Mouse (Mus musculus) forebrain, embryonic 11.5 days (tissue): Measurements from ENCODE around the gene Has3. TPM values are rescaled to one million over a fixed set of nuclear protein-coding genes. Genes with fewer than 3 reads are reported as not detected.
A peak's percentile ranks its signal among the peaks of the same experiment; 100 is the strongest.

Source experiments
- ATAC-seq: fragments of 200-750 bp; cut with Nextera tagmentation; replicated peaks from 2 replicates; pipeline ENCODE4 v1.8.0; 2017; ENCODE audit warnings: moderate TSS enrichment; ENCODE audit not compliant: low FRiP score
- DNase-seq: peaks from one replicate; pipeline ENCODE4 v3.0.0-alpha.2; 2017; ENCODE audit warnings: low spot score
- H3K27ac ChIP-seq: fragments of 300-500 bp; sonication (generic); 2 replicates; pipeline ENCODE4 v1.5.1; 2014; ENCODE audit warnings: low read depth, low read length
- H3K27me3 ChIP-seq: fragments of 300-500 bp; sonication (generic); 2 replicates; pipeline ENCODE4 v1.6.1; 2014; ENCODE audit warnings: mild to moderate bottlenecking, low read length, mixed read lengths; ENCODE audit not compliant: control insufficient read depth, insufficient read depth
- H3K36me3 ChIP-seq: fragments of 300-500 bp; sonication (generic); 2 replicates; pipeline ENCODE4 v1.6.1; 2014; ENCODE audit warnings: mild to moderate bottlenecking, low read length, moderate library complexity, mixed read lengths; ENCODE audit not compliant: control insufficient read depth, insufficient read depth
- H3K4me1 ChIP-seq: fragments of 300-500 bp; sonication (generic); replicated peaks from 2 replicates; pipeline ENCODE4 v1.6.1; 2014; ENCODE audit warnings: low read length, mixed read lengths; ENCODE audit not compliant: control insufficient read depth, insufficient read depth
- H3K4me2 ChIP-seq: fragments of 300-500 bp; sonication (generic); 2 replicates; pipeline ENCODE4 v1.6.1; 2014; ENCODE audit warnings: low read depth, mild to moderate bottlenecking, low read length, moderate library complexity, mixed read lengths; ENCODE audit not compliant: severe bottlenecking
- H3K4me3 ChIP-seq: fragments of 300-500 bp; sonication (generic); 2 replicates; pipeline ENCODE4 v1.5.1; 2014; ENCODE audit warnings: low read depth, low read length
- H3K9ac ChIP-seq: fragments of 300-500 bp; sonication (generic); 2 replicates; pipeline ENCODE4 v1.6.1; 2014; ENCODE audit warnings: low read length
- H3K9me3 ChIP-seq: fragments of 300-500 bp; sonication (generic); 2 replicates; pipeline ENCODE4 v1.6.1; 2016; ENCODE audit warnings: low read length, mixed read lengths; ENCODE audit not compliant: control insufficient read depth
- WGBS: fragments of 180-500 bp; shearing (Covaris S2); extraction: QIAGEN DNeasy Blood & Tissue Kit; methylation state at CpG from one replicate; pipeline ENCODE4 v1.1.7; 2014; 5-methylcytosine and 5-hydroxymethylcytosine counted together
- polyA plus RNA-seq: library from polyadenylated mRNA; unstranded; fragments of >200 nt; fragmentation: Nextera tagmentation; extraction: Ambion mirVana; gene quantifications from 2 replicates; pipeline ENCODE4 v1.2.1, GENCODE M21; 2014

The Has3 gene
- polyA plus RNA-seq, 1 experiment from 2014 or later, result 0.29 TPM

GRCm38 (mm10) chr8:106850034-106850433, 20.0 kb upstream of the Has3 start:
- ATAC-seq (no peak), DNase-seq (no peak)
- WGBS, result 91% methylated on average over 10 of the region's 10 CpGs
- no peak overlapping the region for H3K9ac ChIP-seq
- no peak overlapping the region for H3K27ac ChIP-seq
- H3K4me1 ChIP-seq, result no peaks in the 10 kb centered on the region
- no peak overlapping the region for H3K4me2 ChIP-seq
- no peaks in the 10 kb centered on the region for H3K9me3 ChIP-seq
- no peak overlapping the region for H3K4me3 ChIP-seq
- H3K36me3 ChIP-seq, result no peaks in the 10 kb centered on the region
- H3K27me3 ChIP-seq, result no peaks in the 10 kb centered on the region

- 45% methylated on average over 8 of the region's 8 CpGs for WGBS
- no peak for DNase-seq
- ATAC-seq, result no peak
- Histone ChIP-seq H3K4me1 (no peaks in the 10 kb centered on the region), H3K4me2 (no peak overlapping the region), H3K4me3 (no peak overlapping the region), H3K9me3 (no peaks in the 10 kb centered on the region), H3K36me3 (no peaks in the 10 kb centered on the region), H3K27ac (no peak overlapping the region), H3K27me3 (no peaks in the 10 kb centered on the region), H3K9ac (no peak overlapping the region)
Measured at GRCm38 (mm10) chr8:106854534-106855241, 15.4 kb upstream of the Has3 start.

DNA sequence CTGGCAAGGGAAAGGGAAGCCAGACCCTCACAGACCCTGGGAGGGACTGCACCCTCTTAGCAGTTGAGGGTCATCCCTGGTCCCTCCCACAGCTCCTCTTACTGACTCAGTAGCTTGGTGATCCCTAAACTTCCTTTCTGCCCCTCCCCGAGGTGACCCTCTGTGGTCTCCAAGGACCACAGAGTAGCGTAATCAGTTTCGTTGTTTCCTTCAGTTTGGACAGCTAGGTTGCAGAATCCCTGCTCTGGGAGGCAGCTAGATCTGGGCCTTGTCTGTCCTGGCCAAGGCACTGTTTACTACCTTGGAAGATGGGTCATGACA, 14.8 kb upstream of the Has3 start:
- 91% methylated on average over 3 of the region's 3 CpGs for WGBS
- DNase-seq (no peak), ATAC-seq (no peak)
- H3K4me2 ChIP-seq, result no peak overlapping the region
- H3K9ac ChIP-seq, result no peak overlapping the region
- H3K27ac ChIP-seq, result no peak overlapping the region
- no peaks in the 10 kb centered on the region for H3K4me1 ChIP-seq
- no peaks in the 10 kb centered on the region for H3K36me3 ChIP-seq
- H3K4me3 ChIP-seq, result no peak overlapping the region
- H3K27me3 ChIP-seq, result no peaks in the 10 kb centered on the region
- H3K9me3 ChIP-seq, result no peaks in the 10 kb centered on the region

DNA sequence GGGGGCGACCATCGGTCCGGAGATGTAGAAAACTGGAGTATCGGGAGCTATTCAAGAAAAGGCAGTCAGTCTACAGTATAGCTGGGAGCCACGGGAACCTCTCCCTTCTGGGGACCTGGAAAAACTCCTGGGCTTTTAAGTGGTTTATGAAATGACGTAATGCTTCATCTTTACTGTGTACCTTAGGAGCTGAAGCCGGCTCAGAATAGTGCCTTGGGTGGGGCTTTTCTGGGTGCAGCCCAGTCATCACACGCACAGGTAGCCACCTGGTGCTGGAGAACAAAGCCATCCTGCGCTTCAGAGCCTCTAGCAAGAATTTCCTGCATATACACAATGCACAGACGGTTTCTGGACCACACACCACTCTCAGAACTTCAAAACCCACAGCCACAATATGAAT, 7.2 kb upstream of the Has3 start:
- no peaks in the 10 kb centered on the region for H3K9me3 ChIP-seq
- H3K4me3 ChIP-seq, result no peak overlapping the region
- no peak for ATAC-seq
- DNase-seq, result no peak
- H3K36me3 ChIP-seq, result no peaks in the 10 kb centered on the region
- H3K4me2 ChIP-seq, result no peak overlapping the region
- H3K4me1 ChIP-seq, result no peaks in the 10 kb centered on the region
- H3K9ac ChIP-seq, result no peak overlapping the region
- no peak overlapping the region for H3K27ac ChIP-seq
- no peaks in the 10 kb centered on the region for H3K27me3 ChIP-seq
- WGBS, result 84% methylated on average over 10 of the region's 10 CpGs

DNA sequence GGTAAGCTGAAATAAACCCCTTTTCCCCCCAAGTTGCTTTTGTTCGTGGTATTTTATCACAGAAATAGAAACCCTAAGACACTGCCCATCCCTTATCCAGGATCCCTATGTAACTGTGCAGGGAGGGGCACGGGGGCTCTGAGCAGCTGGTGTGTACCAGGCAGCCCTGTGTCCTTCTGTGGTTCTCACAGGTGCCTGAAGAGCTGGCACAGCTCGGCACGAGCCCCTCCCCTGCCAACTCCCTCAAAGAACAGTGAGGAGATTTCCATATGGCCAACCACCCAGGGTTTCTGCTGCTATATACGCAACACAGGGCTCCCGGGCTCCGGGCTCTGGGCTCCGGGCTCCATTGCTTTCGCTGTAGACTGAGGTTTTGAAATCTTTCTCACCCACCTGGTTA, 4.7 kb upstream of the Has3 start:
- ATAC-seq (no peak), DNase-seq (no peak)

GRCm38 (mm10) chr8:106870537-106871327, 690 bp downstream of the Has3 start:
- Histone ChIP-seq H3K4me1 (peaks cover 22% of the 10 kb centered on the region), H3K36me3 (no peaks in the 10 kb centered on the region), H3K9me3 (no peaks in the 10 kb centered on the region), H3K9ac (peak overlapping the region; percentile 70), H3K27me3 (peaks cover 18% of the 10 kb centered on the region), H3K4me3 (peak overlapping the region; percentile 54), H3K4me2 (peak overlapping the region; percentile 98), H3K27ac (no peak overlapping the region)
- DNase-seq, result peak; percentile 85
- peak; percentile 67 for ATAC-seq
- WGBS, result under 1% methylated on average over 47 of the region's 63 CpGs

More for the DNA sequence above, 4.7 kb upstream of the Has3 start:
- H3K27ac ChIP-seq, result no peak overlapping the region
- WGBS, result 84% methylated on average over 9 of the region's 9 CpGs
- no peak overlapping the region for H3K4me2 ChIP-seq
- no peaks in the 10 kb centered on the region for H3K9me3 ChIP-seq
- no peaks in the 10 kb centered on the region for H3K36me3 ChIP-seq
- H3K4me1 ChIP-seq, result peaks cover 5% of the 10 kb centered on the region; the same call in 1 of the 2 replicates
- peaks cover 3% of the 10 kb centered on the region; the same call in 1 of the 2 replicates for H3K27me3 ChIP-seq
- no peak overlapping the region for H3K9ac ChIP-seq
- H3K4me3 ChIP-seq, result no peak overlapping the region

GRCm38 (mm10) chr8:106871328-106871926, 1.4 kb downstream of the Has3 start:
- 0% methylated on average over 15 of the region's 15 CpGs for WGBS
- H3K9me3 ChIP-seq, result no peaks in the 10 kb centered on the region
- H3K4me3 ChIP-seq, result peak overlapping the region; percentile 54
- ATAC-seq, result peak; percentile 16
- H3K4me2 ChIP-seq, result peak overlapping the region; percentile 98
- H3K27me3 ChIP-seq, result peaks cover 18% of the 10 kb centered on the region
- H3K36me3 ChIP-seq, result no peaks in the 10 kb centered on the region
- peak overlapping the region; percentile 70 for H3K9ac ChIP-seq
- 0 out of 2 replicates have a peak overlapping the region, but pooled peaks have one; percentile 2 for H3K27ac ChIP-seq
- H3K4me1 ChIP-seq, result peaks cover 22% of the 10 kb centered on the region
- no peak for DNase-seq

DNA sequence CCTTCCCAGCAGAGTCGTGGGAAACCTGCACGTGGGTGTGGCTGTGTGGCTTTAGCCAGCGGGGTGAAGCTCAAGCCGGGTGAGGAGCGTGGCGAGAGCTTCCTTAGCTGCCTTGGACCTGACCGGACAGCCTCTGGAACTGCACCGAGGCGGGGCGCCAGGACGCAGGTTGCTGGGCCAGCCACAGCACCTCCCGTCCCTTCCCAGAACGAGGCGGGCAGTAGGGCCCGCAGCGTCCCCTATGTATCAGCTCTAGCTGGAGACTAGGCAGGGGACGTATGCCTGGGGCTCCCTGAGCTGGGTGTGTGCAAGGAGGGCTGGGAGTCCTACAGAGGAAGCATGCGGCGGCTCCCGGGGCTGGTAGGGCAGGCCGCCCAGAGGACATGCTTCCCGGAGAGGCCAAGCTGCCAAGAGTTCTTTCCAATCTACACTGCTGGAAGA, 1.9 kb downstream of the Has3 start:
- H3K9ac ChIP-seq, result peak overlapping the region; percentile 70
- DNase-seq (peak; percentile 82), ATAC-seq (peak; percentile 69)
- WGBS, result under 1% methylated on average over 22 of the region's 22 CpGs
- H3K36me3 ChIP-seq, result no peaks in the 10 kb centered on the region
- peaks cover 22% of the 10 kb centered on the region for H3K4me1 ChIP-seq
- peak overlapping the region; percentile 98 for H3K4me2 ChIP-seq
- H3K9me3 ChIP-seq, result no peaks in the 10 kb centered on the region
- H3K27me3 ChIP-seq, result peaks cover 18% of the 10 kb centered on the region
- peak overlapping the region; percentile 54 for H3K4me3 ChIP-seq
- 0 out of 2 replicates have a peak overlapping the region, but pooled peaks have one; percentile 2 for H3K27ac ChIP-seq
